Mouse (Mus musculus) myocyte (in vitro differentiated cells): ENCODE measurements around the gene Rarg. TPM values are rescaled to one million over a fixed set of nuclear protein-coding genes. Genes with fewer than 3 reads are reported as not detected.

Source experiments
- H3K27me3 ChIP-seq: one replicate; pipeline ENCODE4 v1.6.1; 2011; ENCODE audit not compliant: control insufficient read depth, insufficient read depth, insufficient read length
- H3K36me3 ChIP-seq: one replicate; pipeline ENCODE4 v1.6.1; 2011; ENCODE audit not compliant: control insufficient read depth, insufficient read depth
- H3K4me2 ChIP-seq: one replicate; pipeline ENCODE4 v1.6.1; 2011; ENCODE audit warnings: low read depth, control low read depth
- H3K4me3 ChIP-seq: one replicate; pipeline ENCODE4 v1.5.1; 2011; ENCODE audit warnings: mild to moderate bottlenecking, control low read depth, moderate library complexity
- H3K79me2 ChIP-seq: one replicate; pipeline ENCODE4 v1.6.1; 2011; ENCODE audit not compliant: control insufficient read depth, insufficient read depth
- H3ac ChIP-seq: one replicate; pipeline ENCODE4 v1.6.1; 2011; ENCODE audit not compliant: control insufficient read depth, insufficient read length
- CEBPB ChIP-seq: IDR thresholded peaks from 2 replicates; pipeline ENCODE4 v1.6.1; 2011; ENCODE audit warnings: mild to moderate bottlenecking, moderate library complexity; ENCODE audit not compliant: poor library complexity, insufficient read depth, severe bottlenecking
- E2F4 ChIP-seq: IDR thresholded peaks from one replicate; pipeline ENCODE4 v1.6.1; 2011; ENCODE audit warnings: mild to moderate bottlenecking, control low read depth, moderate library complexity; ENCODE audit not compliant: insufficient read depth
- MAX ChIP-seq: IDR thresholded peaks from one replicate; pipeline ENCODE4 v1.6.1; 2011; ENCODE audit warnings: low read depth, mild to moderate bottlenecking, control low read depth
- MYOD1 ChIP-seq, 3 experiments: IDR thresholded peaks; one replicate each; pipeline ENCODE4 v1.6.1; 2011; ENCODE audit warnings: control low read depth in 2 of 3, low read depth in 2 of 3, mild to moderate bottlenecking in 2 of 3, moderate library complexity in 1 of 3; ENCODE audit not compliant: insufficient read length in 2 of 3, control insufficient read depth in 1 of 3
- MYOG ChIP-seq, 3 experiments: IDR thresholded peaks; one replicate each; pipeline ENCODE4 v1.6.1; 2011; ENCODE audit warnings: control low read depth in 2 of 3, low read depth in 2 of 3, mild to moderate bottlenecking in 2 of 3; ENCODE audit not compliant: insufficient read length in 2 of 3, control insufficient read depth in 1 of 3, insufficient read depth in 1 of 3
- POLR2A ChIP-seq: IDR thresholded peaks from one replicate; pipeline ENCODE4 v1.6.1; 2011; ENCODE audit warnings: low read depth, mild to moderate bottlenecking, control low read depth, moderate library complexity; ENCODE audit not compliant: insufficient read length
- POLR2AphosphoS2 ChIP-seq: IDR thresholded peaks from one replicate; pipeline ENCODE4 v1.6.1; 2011; ENCODE audit warnings: low read depth, control low read depth; ENCODE audit not compliant: insufficient read length
- REST ChIP-seq: IDR thresholded peaks from one replicate; pipeline ENCODE4 v1.6.1; 2011; ENCODE audit warnings: mild to moderate bottlenecking, control low read depth, moderate library complexity; ENCODE audit not compliant: insufficient read depth, insufficient read length
- SRF ChIP-seq: IDR thresholded peaks from one replicate; pipeline ENCODE4 v1.6.1; 2011; ENCODE audit warnings: low read depth; ENCODE audit not compliant: control insufficient read depth, insufficient read length
- TCF12 ChIP-seq: IDR thresholded peaks from one replicate; pipeline ENCODE4 v1.6.1; 2011; ENCODE audit warnings: mild to moderate bottlenecking, control low read depth; ENCODE audit not compliant: poor library complexity, insufficient read depth, severe bottlenecking
- TCF3 ChIP-seq: IDR thresholded peaks from one replicate; pipeline ENCODE4 v1.6.1; 2011; ENCODE audit warnings: low read depth, control low read depth; ENCODE audit not compliant: insufficient read length
- USF1 ChIP-seq: IDR thresholded peaks from one replicate; pipeline ENCODE4 v1.6.1; 2011; ENCODE audit warnings: low read depth, mild to moderate bottlenecking, control low read depth, moderate library complexity
- polyA plus RNA-seq: library from polyadenylated mRNA; unstranded; fragments of >200 nt; fragmentation: generic; extraction: Trizol; gene quantifications from one replicate; pipeline ENCODE4 v1.2.1, GENCODE M21; 2012; ENCODE audit warnings: missing spikeins

Gene Rarg
- 63.8 TPM for polyA plus RNA-seq

DNA sequence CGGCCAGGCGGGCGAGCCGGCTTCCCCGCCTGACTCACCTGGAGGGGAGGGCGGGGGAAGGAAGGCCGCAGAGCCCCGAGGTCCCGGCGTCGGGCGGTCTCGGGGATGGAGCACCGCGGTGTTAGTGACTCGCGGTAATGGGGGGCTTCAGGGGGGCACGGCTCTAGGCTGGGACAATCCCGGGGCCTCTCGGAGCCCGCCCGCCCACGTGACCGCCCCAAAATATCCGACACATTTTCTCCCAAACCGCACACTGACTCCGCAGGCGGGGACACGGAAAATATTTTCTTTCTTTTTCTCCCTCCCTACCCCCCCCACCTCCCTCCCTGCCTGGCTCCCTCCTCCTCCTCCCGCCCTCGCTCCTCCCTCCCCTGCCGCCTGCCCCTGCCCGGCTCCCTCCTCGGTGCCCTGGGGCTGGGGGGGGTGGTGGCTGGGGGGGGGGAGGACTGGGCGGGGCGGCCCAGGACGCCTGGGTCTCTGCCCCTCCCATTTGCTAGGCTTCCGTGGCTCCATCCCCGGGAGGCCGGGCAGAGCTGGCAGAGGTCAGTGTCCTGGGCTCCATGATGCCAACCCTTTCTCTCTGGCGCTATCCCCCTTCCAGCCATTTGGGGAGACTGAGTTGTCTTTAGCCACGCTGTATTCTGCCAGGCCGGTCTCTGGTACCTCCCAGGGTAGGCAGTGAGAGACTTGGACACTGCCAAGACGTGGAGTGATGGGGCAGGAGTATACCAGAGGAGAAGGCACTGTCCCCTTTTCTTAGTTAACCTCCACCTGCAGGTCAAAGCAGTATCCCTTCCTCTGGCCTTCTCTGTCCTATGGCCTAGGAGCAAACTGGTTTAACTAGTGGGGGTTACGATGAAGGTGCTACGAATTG lies at the start of gene Rarg:
TSS of gene Rarg (minus strand) at position 316 of the 874 bp plus-strand sequence.
- Histone ChIP-seq H3K4me2 (peak within 1 kb of the TSS; percentile 99), H3K79me2 (peaks cover 5% of the 10 kb centered on the region), H3K27me3 (no peaks in the 10 kb centered on the region), H3K4me3 (peak within 1 kb of the TSS; percentile 52), H3K36me3 (no peaks in the 10 kb centered on the region), H3ac (peak within 1 kb of the TSS; percentile 4)
- TF ChIP-seq SRF = no peak
- no peak for TF ChIP-seq MAX
- no peak for TF ChIP-seq CEBPB
- TF ChIP-seq TCF3 = no peak
- TF ChIP-seq USF1 = peak; percentile 86
- TF ChIP-seq POLR2A = peak; percentile 78
- no peak for TF ChIP-seq MYOG (IDR thresholded peaks at IDR 0.05; ENCODE audit: control insufficient read depth in 1 of 3, insufficient read depth in 1 of 3, insufficient read length in 2 of 3, low read depth in 2 of 3)
- no peak for TF ChIP-seq REST
- no peak for TF ChIP-seq MYOD1 (IDR thresholded peaks at IDR 0.05; ENCODE audit: control insufficient read depth in 1 of 3, insufficient read length in 2 of 3, low read depth in 2 of 3)
- no peak for TF ChIP-seq E2F4
- TF ChIP-seq TCF12 = no peak
- TF ChIP-seq POLR2AphosphoS2 = peak; percentile 90

GRCm38 (mm10) chr15:102302542-102302941 lies 45.2 kb upstream of the Rarg start:
- Histone ChIP-seq H3K36me3 (peaks cover 41% of the 10 kb centered on the region), H3K4me2 (no peak overlapping the region), H3K79me2 (peaks cover 12% of the 10 kb centered on the region), H3K4me3 (no peak overlapping the region), H3K27me3 (no peaks in the 10 kb centered on the region), H3ac (no peak overlapping the region)
- TF ChIP-seq TCF3 (no peak), POLR2A (no peak), POLR2AphosphoS2 (no peak), E2F4 (no peak), USF1 (no peak), MYOG (IDR thresholded peaks at IDR 0.05; ENCODE audit: control insufficient read depth in 1 of 3, insufficient read depth in 1 of 3, insufficient read length in 2 of 3, low read depth in 2 of 3) (no peak), CEBPB (no peak), TCF12 (no peak), MYOD1 (IDR thresholded peaks at IDR 0.05; ENCODE audit: control insufficient read depth in 1 of 3, insufficient read length in 2 of 3, low read depth in 2 of 3) (no peak), REST (no peak), MAX (no peak), SRF (no peak)

- Histone ChIP-seq H3K27me3 (no peaks in the 10 kb centered on the region), H3K4me3 (peak overlapping the region; percentile 75), H3ac (peak overlapping the region; percentile 38), H3K36me3 (peaks cover 16% of the 10 kb centered on the region), H3K4me2 (peak overlapping the region; percentile 99), H3K79me2 (peaks cover 24% of the 10 kb centered on the region)
- TF ChIP-seq TCF12 = no peak
- peak; percentile 1 for TF ChIP-seq SRF
- TF ChIP-seq MYOD1 (IDR thresholded peaks at IDR 0.05; ENCODE audit: control insufficient read depth in 1 of 3, insufficient read length in 2 of 3, low read depth in 2 of 3) = peak in 1 of 3 experiments; percentile 0
- no peak for TF ChIP-seq USF1
Measured at GRCm38 (mm10) chr15:102296368-102297006, 39.2 kb upstream of the Rarg start.

DNA sequence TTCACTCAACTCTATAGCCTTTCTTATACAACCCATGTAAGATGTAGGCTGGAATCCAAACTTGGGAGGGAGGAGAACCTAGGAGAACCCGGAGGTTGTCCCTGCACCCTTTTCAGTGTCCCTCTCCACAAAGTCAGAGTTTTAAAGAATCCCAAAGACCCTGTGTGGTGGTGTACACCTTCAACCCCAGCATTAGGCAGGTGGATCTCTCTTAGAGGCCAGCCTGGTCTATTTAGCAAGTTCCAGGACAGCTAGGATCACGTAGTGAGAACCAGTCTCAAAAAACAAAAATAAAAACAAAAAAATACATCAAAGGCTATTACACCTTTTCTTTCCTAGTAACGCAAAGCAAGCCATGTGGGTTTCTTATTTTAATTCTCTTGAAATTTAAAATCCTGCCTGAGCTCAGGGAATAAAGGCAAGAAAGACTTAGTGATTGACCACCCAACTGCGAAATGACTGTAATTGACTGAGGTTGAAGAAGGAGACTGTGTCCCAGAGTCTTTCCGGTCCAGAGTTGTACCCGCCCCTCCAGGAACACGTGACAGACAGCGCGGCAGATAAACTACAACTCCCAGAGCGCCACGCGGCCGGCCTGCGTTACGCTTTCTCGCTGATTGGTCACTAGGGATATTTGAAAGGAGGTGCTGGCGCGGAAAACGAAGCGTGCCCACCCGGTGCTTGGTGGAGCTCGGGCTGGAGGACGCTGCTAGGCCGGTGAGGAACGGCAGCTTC lies 38.5 kb upstream of the Rarg start, which contains the start of gene Espl1:
TSS of gene Espl1 (plus strand) at position 634 of the 735 bp plus-strand sequence.
- TF ChIP-seq REST = no peak
- TF ChIP-seq USF1 = peak; percentile 100
- TF ChIP-seq MYOD1 (IDR thresholded peaks at IDR 0.05; ENCODE audit: control insufficient read depth in 1 of 3, insufficient read length in 2 of 3, low read depth in 2 of 3) = peak in 2 of 3 experiments; percentile 0 to 15
- TF ChIP-seq TCF12 = no peak
- TF ChIP-seq TCF3 = no peak
- no peak for TF ChIP-seq CEBPB
- peak; percentile 99 for TF ChIP-seq E2F4
- TF ChIP-seq POLR2A = peak; percentile 95
- no peak for TF ChIP-seq MYOG (IDR thresholded peaks at IDR 0.05; ENCODE audit: control insufficient read depth in 1 of 3, insufficient read depth in 1 of 3, insufficient read length in 2 of 3, low read depth in 2 of 3)
- peak; percentile 92 for TF ChIP-seq POLR2AphosphoS2
- no peak for TF ChIP-seq MAX
- TF ChIP-seq SRF = peak; percentile 16
- peak within 1 kb of the TSS; percentile 38 for H3ac ChIP-seq
- peaks cover 24% of the 10 kb centered on the region for H3K79me2 ChIP-seq
- H3K27me3 ChIP-seq = no peaks in the 10 kb centered on the region
- H3K4me3 ChIP-seq = peak within 1 kb of the TSS; percentile 75
- H3K4me2 ChIP-seq = peak within 1 kb of the TSS; percentile 99
- peaks cover 11% of the 10 kb centered on the region for H3K36me3 ChIP-seq
